In genomic region chr13:17694414-17694813, GRCm38 (mm10) we compare ENCODE assay signal across 8 mouse cellular contexts. TPM values are rescaled to one million over a fixed set of nuclear protein-coding genes. Genes with fewer than 3 reads are reported as not detected.
DNase-seq lines count a peak whose midpoint lies in the region; ATAC-seq and TF ChIP-seq lines count a peak whose summit lies in the region.

No protein-coding gene starts in this region.

- no peak for TF ChIP-seq POLR2A in thymus, adult 2 months (IDR thresholded peaks at IDR 0.05; ENCODE audit: control insufficient read depth, extremely low read depth, insufficient read depth, low read length, poor library complexity)

- no peaks in the 10 kb centered on the region for H3K27me3 ChIP-seq in heart, embryonic 12.5 days (replicated peaks)
- H3K27me3 ChIP-seq in thymus, adult 2 months (ENCODE audit: control insufficient read depth, insufficient read depth, low read length), result no peaks in the 10 kb centered on the region
- no peaks in the 10 kb centered on the region for H3K27me3 ChIP-seq in hindbrain, embryonic 11.5 days (ENCODE audit: control insufficient read depth, insufficient read depth, low read length)
- no peaks in the 10 kb centered on the region for H3K27me3 ChIP-seq in midbrain, embryonic 10.5 days (ENCODE audit: low read depth, poor library complexity, severe bottlenecking)

- peak overlapping the region; percentile 90 for H3K4me3 ChIP-seq in heart, embryonic 12.5 days
- H3K4me3 ChIP-seq in thymus, adult 2 months (ENCODE audit: control insufficient read depth, insufficient read depth, low read length), result peak overlapping the region; percentile 61
- peak overlapping the region; percentile 79 for H3K4me3 ChIP-seq in hindbrain, embryonic 11.5 days (ENCODE audit: low read depth, low read length)
- peak overlapping the region; percentile 84 for H3K4me3 ChIP-seq in midbrain, embryonic 10.5 days

- under 1% methylated on average over 22 of the region's 25 CpGs for WGBS in heart, embryonic 12.5 days
- WGBS in thymus, adult 2 months, result 1% methylated on average over 23 of the region's 25 CpGs
- WGBS in hindbrain, embryonic 11.5 days, result under 1% methylated on average over 18 of the region's 25 CpGs
- under 1% methylated on average over 25 of the region's 25 CpGs for WGBS in midbrain, embryonic 10.5 days

- DNase-seq in heart, postnatal 36 days, result no peak
- no peak for DNase-seq in thymus, adult 2 months
- no peak for DNase-seq in thymus, postnatal 36 days
- no peak for DNase-seq in hindbrain, embryonic 11.5 days (ENCODE audit: low spot score)
- no peak for DNase-seq in midbrain, embryonic 10.5 days (ENCODE audit: low spot score)
- DNase-seq in embryo, embryonic 9.5 days (ENCODE audit: extremely low spot score), result no peak
- DNase-seq in adrenal gland, adult 2 months, result no peak

- no peak for TF ChIP-seq CTCF in thymus, adult 2 months (IDR thresholded peaks at IDR 0.05; ENCODE audit: borderline replicate concordance, control insufficient read depth, extremely low read depth, insufficient read depth, low read length, poor library complexity)

- peaks cover 11% of the 10 kb centered on the region for H3K4me1 ChIP-seq in heart, embryonic 12.5 days (replicated peaks)
- H3K4me1 ChIP-seq in thymus, adult 2 months (replicated peaks; ENCODE audit: control insufficient read depth, insufficient read depth, low read length), result no peaks in the 10 kb centered on the region
- no peaks in the 10 kb centered on the region for H3K4me1 ChIP-seq in hindbrain, embryonic 11.5 days (replicated peaks; ENCODE audit: control insufficient read depth, insufficient read depth, low read length)
- H3K4me1 ChIP-seq in midbrain, embryonic 10.5 days, result peaks cover 21% of the 10 kb centered on the region

- H3K9me3 ChIP-seq in heart, embryonic 12.5 days (replicated peaks), result no peaks in the 10 kb centered on the region
- H3K9me3 ChIP-seq in hindbrain, embryonic 11.5 days (ENCODE audit: control insufficient read depth, low read length), result no peaks in the 10 kb centered on the region
- H3K9me3 ChIP-seq in midbrain, embryonic 10.5 days (replicated peaks), result no peaks in the 10 kb centered on the region

- peak overlapping the region; percentile 82 for H3K9ac ChIP-seq in heart, embryonic 12.5 days
- peak overlapping the region; percentile 65 for H3K9ac ChIP-seq in hindbrain, embryonic 11.5 days (ENCODE audit: low read depth, low read length)

- H3K4me2 ChIP-seq in heart, embryonic 12.5 days, result peak overlapping the region; percentile 74
- peak overlapping the region; percentile 52 for H3K4me2 ChIP-seq in hindbrain, embryonic 11.5 days (replicated peaks; ENCODE audit: low read depth, low read length)

- intact Hi-C loops in heart, postnatal 36 days (cut with DNase I), result loop anchor here (5.0 kb wide), 1 partner anchor 298 kb away; the partner anchor contains the start of gene Yae1d1

- peaks cover 3% of the 10 kb centered on the region; the same call in 1 of the 2 replicates for H3K36me3 ChIP-seq in heart, embryonic 12.5 days
- H3K36me3 ChIP-seq in thymus, adult 2 months (ENCODE audit: control insufficient read depth, insufficient read depth, low read length), result 0 out of 2 replicates have a peak, but pooled peaks cover 3% of the 10 kb centered on the region
- no peaks in the 10 kb centered on the region for H3K36me3 ChIP-seq in hindbrain, embryonic 11.5 days (ENCODE audit: control insufficient read depth, insufficient read depth, low read length)
- no peaks in the 10 kb centered on the region; the same call in 1 of the 2 replicates for H3K36me3 ChIP-seq in midbrain, embryonic 10.5 days

- peak; percentile 72 for ATAC-seq in heart, embryonic 12.5 days (ENCODE audit: insufficient number of reproducible peaks, low FRiP score)
- ATAC-seq in hindbrain, embryonic 11.5 days (ENCODE audit: low FRiP score), result peak; percentile 90

- H3K27ac ChIP-seq in heart, embryonic 12.5 days (ENCODE audit: poor library complexity, severe bottlenecking), result peak overlapping the region; percentile 80
- peak overlapping the region; percentile 8; the same call in 1 of the 2 replicates for H3K27ac ChIP-seq in thymus, adult 2 months (ENCODE audit: control insufficient read depth, insufficient read depth, low read length)
- H3K27ac ChIP-seq in hindbrain, embryonic 11.5 days (ENCODE audit: low read depth, low read length), result peak overlapping the region; percentile 47; the same call in 1 of the 2 replicates
- peak overlapping the region; percentile 93 for H3K27ac ChIP-seq in midbrain, embryonic 10.5 days (replicated peaks)

RNA-seq across cellular contexts. Expression of gene Mplkip, which starts 0.6 kb away (rescaled TPM):
- polyA plus RNA-seq in heart, embryonic 12.5 days (2016; fragmentation: Nextera tagmentation; extraction: Ambion mirVana), result 35.5 and 36.4 TPM in 2 replicates
- 1 to 10 TPM; 5.7 TPM for total RNA-seq in heart, postnatal 36 days (2021)
- 33.9 and 41.3 TPM in 2 replicates for polyA plus RNA-seq in thymus, adult 2 months (2012; rRNA removed)
- polyA plus RNA-seq in hindbrain, embryonic 11.5 days (2014; fragmentation: Nextera tagmentation; extraction: Ambion mirVana), result 55.5 and 56.9 TPM in 2 replicates
- 47.3 and 49.9 TPM in 2 replicates for polyA plus RNA-seq in midbrain, embryonic 10.5 days (2016; fragmentation: Nextera tagmentation; extraction: Ambion mirVana)
- 10 to 100 TPM; 19.1 to 24.6 TPM for total RNA-seq in adrenal gland, adult 2 months (2021)
- 22.7 and 24.9 TPM in 2 replicates for polyA plus RNA-seq in adrenal gland, adult 2 months (2012; rRNA removed)

RNA-seq across cellular contexts. Expression of gene Sugct, which starts 0.9 kb away (rescaled TPM):
- polyA plus RNA-seq in heart, embryonic 12.5 days (2016; fragmentation: Nextera tagmentation; extraction: Ambion mirVana), result 4.8 and 4.9 TPM in 2 replicates
- under 1 TPM; 0.78 to 0.98 TPM for total RNA-seq in heart, postnatal 36 days (2021)
- 0.50 and 1.00 TPM in 2 replicates for polyA plus RNA-seq in thymus, adult 2 months (2012; rRNA removed)
- polyA plus RNA-seq in hindbrain, embryonic 11.5 days (2014; fragmentation: Nextera tagmentation; extraction: Ambion mirVana), result 3.2 and 3.3 TPM in 2 replicates
- polyA plus RNA-seq in midbrain, embryonic 10.5 days (2016; fragmentation: Nextera tagmentation; extraction: Ambion mirVana), result 2.7 and 3.9 TPM in 2 replicates
- total RNA-seq in adrenal gland, adult 2 months (2021), result 1 to 10 TPM; 5.7 to 9.0 TPM
- 0.91 and 1.5 TPM in 2 replicates for polyA plus RNA-seq in adrenal gland, adult 2 months (2012; rRNA removed)

Comparison
In these comparisons a context has a peak if more than half of its experiments do, and no peak if none do; other contexts are left out.
1. H3K27ac ChIP-seq: peak in every context shown above with its lines; median percentile 93 in midbrain, embryonic 10.5 days; 80 in heart, embryonic 12.5 days; 47 in hindbrain, embryonic 11.5 days; 8 in thymus, adult 2 months.